Mouse (Mus musculus): ENCODE measurements around the gene Cacna1c. TPM values are rescaled to one million over a fixed set of nuclear protein-coding genes. Genes with fewer than 3 reads are reported as not detected.
"Not testable (repeated sequence)": the region's sequence is repeated elsewhere in the genome, so short reads cannot be mapped to it uniquely, and the experiment has no call there.

Gene Cacna1c
- total RNA-seq, 2 experiments from 2014 or later = 86.4 to 90.0 TPM

DNA sequence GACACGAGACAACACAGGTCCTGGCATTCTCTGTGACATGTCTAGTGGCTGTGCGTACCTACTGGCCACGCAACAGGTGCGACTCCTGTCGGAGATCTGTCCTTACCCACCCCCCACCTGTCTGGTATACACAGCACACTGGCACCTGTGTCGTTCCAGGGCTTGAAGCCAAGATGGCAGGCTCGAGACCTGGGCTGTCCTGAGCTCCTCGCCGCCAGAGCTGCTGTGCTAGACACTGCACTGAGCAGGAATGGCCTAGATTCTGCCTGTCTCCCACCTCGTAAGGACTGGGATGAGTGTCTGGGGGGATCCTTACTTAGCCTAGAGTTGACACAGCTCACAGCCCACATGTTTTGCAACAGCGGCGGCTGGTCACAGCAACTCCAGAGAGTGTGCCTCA is 29.0 kb upstream of the Cacna1c start:
- Histone ChIP-seq H3K27ac (peak overlapping the region; percentile 66; the same call in 1 of the 2 replicates), H3K4me3 (no peak overlapping the region)
- no peak for TF ChIP-seq CTCF (conservative IDR thresholded peaks at IDR 0.05)
- DNase-seq (ENCODE audit: low spot score in 2 of 2) = peak in 1 of 2 experiments; percentile 8

- DNase-seq (ENCODE audit: low spot score in 2 of 2) = peak; percentile 28 to 36
- no peak for TF ChIP-seq CTCF (conservative IDR thresholded peaks at IDR 0.05)
- H3K27ac ChIP-seq = peak overlapping the region; percentile 66
- no peak overlapping the region for H3K4me3 ChIP-seq
These were observed 28.4 kb upstream of the Cacna1c start for GRCm38 (mm10) chr6:119224451-119225195.

DNA sequence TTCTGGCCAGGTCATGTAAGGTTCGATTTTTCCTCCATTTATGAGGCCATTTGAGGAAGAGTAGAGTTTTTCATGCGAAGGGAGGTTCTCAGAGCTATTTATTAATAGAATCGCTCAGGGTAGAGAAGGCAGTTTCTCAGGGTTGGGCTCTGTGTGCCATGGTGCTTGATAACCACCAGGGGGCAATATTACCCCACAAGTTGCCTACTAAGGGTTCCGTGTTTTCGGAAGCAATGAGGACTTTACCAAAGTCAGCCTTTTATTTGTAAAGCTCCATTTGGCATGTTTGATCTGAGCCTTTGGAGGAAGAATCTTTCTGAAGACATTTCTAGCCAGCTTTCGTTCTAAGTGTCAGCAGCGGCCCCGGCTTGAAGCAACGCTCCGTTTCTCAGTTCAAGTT is 24.1 kb upstream of the Cacna1c start:
- peak; percentile 67 to 77 for DNase-seq (ENCODE audit: low spot score in 2 of 2)
- TF ChIP-seq CTCF (conservative IDR thresholded peaks at IDR 0.05) = peak; percentile 94
- H3K27ac ChIP-seq = peak overlapping the region; percentile 71
- peak overlapping the region; percentile 22; the same call in 1 of the 2 replicates for H3K4me3 ChIP-seq

GRCm38 (mm10) chr6:119219237-119219870 is 23.1 kb upstream of the Cacna1c start:
- Histone ChIP-seq H3K27ac (peak overlapping the region; percentile 28; the same call in 1 of the 2 replicates), H3K4me3 (no peak overlapping the region)
- peak in 1 of 2 experiments; percentile 9 for DNase-seq (ENCODE audit: low spot score in 2 of 2)
- no peak for TF ChIP-seq CTCF (conservative IDR thresholded peaks at IDR 0.05)

DNA sequence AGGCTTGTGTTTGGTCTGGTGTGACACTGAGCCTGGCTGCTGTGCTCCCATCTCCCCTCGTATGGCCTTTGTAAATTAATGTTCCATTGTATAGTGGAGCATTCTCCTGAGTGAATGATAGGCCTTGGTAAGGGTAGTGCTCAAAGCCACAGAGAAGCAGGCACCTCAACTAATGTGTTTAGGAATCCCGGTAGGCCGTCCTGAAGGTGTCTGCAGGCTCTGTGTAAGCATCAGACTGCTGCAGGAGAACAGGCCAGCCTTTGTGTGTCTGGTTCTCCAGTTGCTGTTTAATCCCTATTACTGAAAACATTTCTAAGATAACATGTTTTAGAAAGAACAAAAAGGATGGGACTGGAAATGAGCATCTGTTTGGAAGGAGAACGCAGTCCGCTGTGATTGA is 22.4 kb upstream of the Cacna1c start:
- 0 out of 2 replicates have a peak overlapping the region, but pooled peaks have one; percentile 25 for H3K27ac ChIP-seq
- no peak overlapping the region for H3K4me3 ChIP-seq
- TF ChIP-seq CTCF (conservative IDR thresholded peaks at IDR 0.05) = no peak
- peak in 1 of 2 experiments; percentile 6 for DNase-seq (ENCODE audit: low spot score in 2 of 2)

GRCm38 (mm10) chr6:119217661-119218060 is 21.4 kb upstream of the Cacna1c start:
- H3K4me3 ChIP-seq = no peak overlapping the region
- H3K27ac ChIP-seq = no peak overlapping the region
- TF ChIP-seq CTCF (conservative IDR thresholded peaks at IDR 0.05) = no peak
- DNase-seq (ENCODE audit: low spot score in 2 of 2) = peak in 1 of 2 experiments; percentile 11

GRCm38 (mm10) chr6:119215040-119215613 is 18.9 kb upstream of the Cacna1c start:
- H3K4me3 ChIP-seq = no peak overlapping the region
- peak in 1 of 2 experiments; percentile 8 for DNase-seq (ENCODE audit: low spot score in 2 of 2)
- H3K27ac ChIP-seq = peak overlapping the region; percentile 68; the same call in 1 of the 2 replicates
- TF ChIP-seq CTCF (conservative IDR thresholded peaks at IDR 0.05) = no peak

DNA sequence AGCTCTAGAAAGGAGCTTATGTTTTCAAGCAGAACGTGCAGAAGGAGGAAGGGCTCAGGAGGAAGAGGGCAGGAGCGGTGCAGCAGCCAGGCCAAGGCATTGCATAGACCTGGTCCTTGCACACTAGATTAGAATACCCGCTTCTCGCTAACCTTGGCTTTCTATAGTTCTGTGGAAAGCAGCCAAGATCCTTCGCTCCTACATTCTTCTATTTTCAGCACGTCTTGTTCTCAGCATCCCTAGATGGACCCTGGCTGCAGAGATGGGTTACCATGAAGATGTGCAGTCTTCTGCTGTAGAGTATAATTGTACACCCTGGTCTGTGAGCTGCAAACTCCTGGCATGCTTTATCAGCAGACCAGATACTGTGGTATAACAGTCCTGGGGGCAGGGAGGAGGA is 18.0 kb upstream of the Cacna1c start:
- DNase-seq (ENCODE audit: low spot score in 2 of 2) = no peak
- TF ChIP-seq CTCF (conservative IDR thresholded peaks at IDR 0.05) = no peak
- Histone ChIP-seq H3K4me3 (no peak overlapping the region), H3K27ac (no peak overlapping the region)

GRCm38 (mm10) chr6:119213375-119213774 is 17.2 kb upstream of the Cacna1c start:
- DNase-seq (ENCODE audit: low spot score in 2 of 2) = peak in 1 of 2 experiments; percentile 8
- no peak overlapping the region for H3K27ac ChIP-seq

DNA sequence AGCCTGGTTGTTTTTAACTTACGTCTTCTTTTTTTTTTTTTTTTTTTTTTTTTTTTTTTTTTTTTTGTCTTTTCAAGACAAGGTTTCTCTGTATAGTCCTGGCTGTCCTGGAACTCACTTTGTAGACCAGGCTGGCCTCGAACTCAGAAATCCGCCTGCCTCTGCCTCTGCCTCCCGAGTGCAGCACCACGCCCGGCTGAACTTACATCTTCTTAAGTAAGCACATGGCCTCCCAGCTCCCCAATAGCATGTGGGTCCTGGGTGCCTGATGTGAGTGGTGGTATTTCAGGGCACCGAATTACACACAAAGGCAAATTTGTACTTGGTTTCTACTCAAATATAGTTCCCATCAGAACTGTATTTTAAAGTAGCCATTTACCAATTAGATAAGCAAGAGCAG is 9.8 kb upstream of the Cacna1c start:
- not testable (repeated sequence) for H3K4me3 ChIP-seq; H3K27ac ChIP-seq; DNase-seq (ENCODE audit: low spot score in 2 of 2)

More at GRCm38 (mm10) chr6:119213375-119213774, 17.2 kb upstream of the Cacna1c start:
- no peak overlapping the region for H3K4me3 ChIP-seq
- no peak for TF ChIP-seq CTCF (conservative IDR thresholded peaks at IDR 0.05)

GRCm38 (mm10) chr6:119204915-119205314 is 8.7 kb upstream of the Cacna1c start:
- no peak for DNase-seq (ENCODE audit: low spot score in 2 of 2)
- no peak overlapping the region for H3K4me3 ChIP-seq
- no peak for TF ChIP-seq CTCF (conservative IDR thresholded peaks at IDR 0.05)
- no peak overlapping the region for H3K27ac ChIP-seq

- no peak for TF ChIP-seq CTCF (conservative IDR thresholded peaks at IDR 0.05)
- no peak for DNase-seq (ENCODE audit: low spot score in 2 of 2)
- Histone ChIP-seq H3K27ac (no peak overlapping the region), H3K4me3 (no peak overlapping the region)
These were observed 8.1 kb upstream of the Cacna1c start for GRCm38 (mm10) chr6:119204286-119204685.

DNA sequence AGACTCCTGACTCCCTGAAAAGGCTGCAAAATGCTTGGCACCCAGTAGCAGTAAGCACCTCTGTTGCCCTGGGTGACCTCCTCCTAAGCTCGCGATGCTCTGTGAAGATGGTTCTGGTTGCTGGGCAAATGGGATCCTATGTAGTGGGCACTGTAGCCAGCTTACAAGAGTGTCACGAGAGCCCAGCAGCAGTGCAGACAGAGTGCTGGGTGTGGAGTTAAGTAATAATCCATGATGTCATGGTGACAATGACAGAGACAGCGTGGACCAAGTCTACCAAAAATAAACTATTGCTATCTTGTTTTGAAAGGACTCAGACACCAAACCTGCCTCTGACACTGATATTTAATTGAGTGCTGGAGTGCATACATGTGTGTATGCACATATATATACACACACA is 5.4 kb upstream of the Cacna1c start:
- peak in 1 of 2 experiments; percentile 5 for DNase-seq (ENCODE audit: low spot score in 2 of 2)
- no peak for TF ChIP-seq CTCF (conservative IDR thresholded peaks at IDR 0.05)
- Histone ChIP-seq H3K27ac (no peak overlapping the region), H3K4me3 (no peak overlapping the region)

Measured in layer of hippocampus, adult 2 months (tissue).